Mouse (Mus musculus): ENCODE results near the gene Rps6kb2. TPM values are rescaled to one million over a fixed set of nuclear protein-coding genes. Genes with fewer than 3 reads are reported as not detected.

Rps6kb2 gene
- polyA plus RNA-seq, 1 experiment from 2014 or later = 51.6 TPM

GRCm38 (mm10) chr19:4147782-4148490, 15.2 kb downstream of the Rps6kb2 start:
- peak overlapping the region; percentile 84 for H3K4me3 ChIP-seq (ENCODE audit: low read length)
- peaks cover 15% of the 10 kb centered on the region for H3K36me3 ChIP-seq (ENCODE audit: control insufficient read depth, insufficient read depth, low read length)
- H3K9ac ChIP-seq (ENCODE audit: low read length) = peak overlapping the region; percentile 95
- no peaks in the 10 kb centered on the region for H3K27me3 ChIP-seq (ENCODE audit: control insufficient read depth, insufficient read depth, low read depth, low read length)
- H3K27ac ChIP-seq (ENCODE audit: low read length) = 0 out of 2 replicates have a peak overlapping the region, but pooled peaks have one; percentile 29
- no peaks in the 10 kb centered on the region for H3K9me3 ChIP-seq (ENCODE audit: control insufficient read depth, low read length)
- peak; percentile 4 for ATAC-seq (ENCODE audit: low read depth)
- peak overlapping the region; percentile 80 for H3K4me2 ChIP-seq (ENCODE audit: low read depth, low read length)
- 39% methylated on average over 9 of the region's 9 CpGs for WGBS
- peaks cover 16% of the 10 kb centered on the region for H3K4me1 ChIP-seq (replicated peaks; ENCODE audit: control insufficient read depth, insufficient read depth, low read length)

DNA sequence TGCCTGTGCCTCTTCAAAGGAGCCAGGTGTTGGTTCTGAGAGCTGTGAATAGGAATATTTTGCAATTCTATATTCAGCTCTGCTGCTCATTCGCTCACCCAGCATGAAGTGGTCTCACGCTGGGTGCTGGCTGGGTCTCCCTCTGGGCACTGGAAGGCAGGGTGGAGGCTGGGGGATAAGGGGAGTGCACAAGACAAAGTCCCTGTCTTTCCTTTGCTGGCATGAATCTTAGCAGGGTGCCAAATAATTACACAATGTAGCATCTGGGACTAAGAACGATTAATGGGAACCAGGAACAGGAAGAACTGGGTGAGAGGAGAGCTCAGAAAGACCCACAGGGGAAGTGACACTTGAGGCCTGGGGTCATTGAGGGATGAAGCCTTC, 16.1 kb downstream of the Rps6kb2 start:
- Histone ChIP-seq H3K36me3 (ENCODE audit: control insufficient read depth, insufficient read depth, low read length) (peaks cover 15% of the 10 kb centered on the region), H3K27me3 (ENCODE audit: control insufficient read depth, insufficient read depth, low read depth, low read length) (no peaks in the 10 kb centered on the region), H3K27ac (ENCODE audit: low read length) (no peak overlapping the region; the same call in 1 of the 2 replicates), H3K9me3 (ENCODE audit: control insufficient read depth, low read length) (no peaks in the 10 kb centered on the region), H3K9ac (ENCODE audit: low read length) (no peak overlapping the region), H3K4me1 (replicated peaks; ENCODE audit: control insufficient read depth, insufficient read depth, low read length) (peaks cover 16% of the 10 kb centered on the region), H3K4me2 (ENCODE audit: low read depth, low read length) (no peak overlapping the region), H3K4me3 (ENCODE audit: low read length) (no peak overlapping the region)
- 50% methylated on average over 3 of the region's 3 CpGs for WGBS
- no peak for ATAC-seq (ENCODE audit: low read depth)

DNA sequence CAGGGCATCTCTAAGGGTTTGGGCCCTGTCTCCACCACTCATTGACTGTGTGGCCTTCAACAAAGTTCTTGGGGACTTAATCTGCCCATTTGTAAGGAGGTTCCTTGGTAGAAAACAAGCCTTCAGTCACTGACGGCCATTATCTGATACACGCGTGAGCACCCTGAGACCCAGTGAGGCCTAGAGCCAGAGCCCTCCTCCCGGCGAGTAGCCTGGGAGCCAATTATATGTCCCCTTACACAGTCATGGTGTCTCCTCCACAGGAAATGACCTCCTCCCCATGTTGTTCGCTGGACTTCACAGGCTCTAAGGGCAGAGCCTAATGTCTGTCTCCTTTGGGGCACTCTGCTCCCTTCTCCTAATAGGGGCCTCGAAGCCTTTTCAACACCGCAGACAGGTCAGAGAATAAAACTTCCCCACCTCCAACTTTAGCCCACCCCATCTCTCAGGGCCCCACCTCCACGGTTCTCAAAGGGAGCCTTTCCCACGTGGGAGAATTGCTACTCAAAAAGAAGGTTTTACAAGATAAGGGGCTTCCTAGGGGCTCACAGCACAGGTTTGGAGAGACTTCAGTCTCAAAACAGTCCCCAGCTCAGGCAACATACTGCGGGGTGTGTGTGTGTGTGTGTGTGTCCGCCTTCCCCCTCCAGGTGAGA, 16.7 kb downstream of the Rps6kb2 start:
- H3K36me3 ChIP-seq (ENCODE audit: control insufficient read depth, insufficient read depth, low read length) = peaks cover 15% of the 10 kb centered on the region
- no peak for ATAC-seq (ENCODE audit: low read depth)
- 61% methylated on average over 12 of the region's 12 CpGs for WGBS

DNA sequence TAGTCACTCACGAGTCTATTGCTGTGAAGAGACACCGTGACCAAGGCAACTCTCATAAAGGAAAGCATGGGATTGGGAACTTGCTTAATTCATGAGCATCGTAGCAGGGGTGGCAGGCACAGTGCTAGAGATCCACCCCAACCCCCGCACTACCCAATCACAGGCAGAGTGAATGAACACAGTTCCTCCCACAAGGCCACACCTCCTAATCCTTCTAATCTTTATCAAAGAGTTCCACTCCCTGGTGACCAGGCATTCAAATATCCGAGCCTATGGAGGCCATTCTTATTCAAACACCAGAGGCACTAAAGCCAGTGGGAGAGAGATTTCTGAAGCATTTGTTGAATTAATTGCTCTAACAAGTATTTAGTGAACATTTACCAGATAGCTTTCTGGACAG, 17.2 kb downstream of the Rps6kb2 start:
- 88% methylated on average over 5 of the region's 5 CpGs for WGBS
- Histone ChIP-seq H3K27me3 (ENCODE audit: control insufficient read depth, insufficient read depth, low read depth, low read length) (no peaks in the 10 kb centered on the region), H3K4me3 (ENCODE audit: low read length) (no peak overlapping the region), H3K9me3 (ENCODE audit: control insufficient read depth, low read length) (no peaks in the 10 kb centered on the region), H3K4me2 (ENCODE audit: low read depth, low read length) (no peak overlapping the region), H3K27ac (ENCODE audit: low read length) (no peak overlapping the region), H3K9ac (ENCODE audit: low read length) (no peak overlapping the region), H3K36me3 (ENCODE audit: control insufficient read depth, insufficient read depth, low read length) (peaks cover 11% of the 10 kb centered on the region), H3K4me1 (replicated peaks; ENCODE audit: control insufficient read depth, insufficient read depth, low read length) (peaks cover 16% of the 10 kb centered on the region)
- ATAC-seq (ENCODE audit: low read depth) = no peak

More for the DNA sequence above, 16.7 kb downstream of the Rps6kb2 start:
- no peak overlapping the region for H3K4me3 ChIP-seq (ENCODE audit: low read length)
- no peak overlapping the region; the same call in 1 of the 2 replicates for H3K27ac ChIP-seq (ENCODE audit: low read length)
- H3K9me3 ChIP-seq (ENCODE audit: control insufficient read depth, low read length) = no peaks in the 10 kb centered on the region
- H3K4me2 ChIP-seq (ENCODE audit: low read depth, low read length) = no peak overlapping the region
- peaks cover 16% of the 10 kb centered on the region for H3K4me1 ChIP-seq (replicated peaks; ENCODE audit: control insufficient read depth, insufficient read depth, low read length)
- no peak overlapping the region for H3K9ac ChIP-seq (ENCODE audit: low read length)
- H3K27me3 ChIP-seq (ENCODE audit: control insufficient read depth, insufficient read depth, low read depth, low read length) = no peaks in the 10 kb centered on the region

DNA sequence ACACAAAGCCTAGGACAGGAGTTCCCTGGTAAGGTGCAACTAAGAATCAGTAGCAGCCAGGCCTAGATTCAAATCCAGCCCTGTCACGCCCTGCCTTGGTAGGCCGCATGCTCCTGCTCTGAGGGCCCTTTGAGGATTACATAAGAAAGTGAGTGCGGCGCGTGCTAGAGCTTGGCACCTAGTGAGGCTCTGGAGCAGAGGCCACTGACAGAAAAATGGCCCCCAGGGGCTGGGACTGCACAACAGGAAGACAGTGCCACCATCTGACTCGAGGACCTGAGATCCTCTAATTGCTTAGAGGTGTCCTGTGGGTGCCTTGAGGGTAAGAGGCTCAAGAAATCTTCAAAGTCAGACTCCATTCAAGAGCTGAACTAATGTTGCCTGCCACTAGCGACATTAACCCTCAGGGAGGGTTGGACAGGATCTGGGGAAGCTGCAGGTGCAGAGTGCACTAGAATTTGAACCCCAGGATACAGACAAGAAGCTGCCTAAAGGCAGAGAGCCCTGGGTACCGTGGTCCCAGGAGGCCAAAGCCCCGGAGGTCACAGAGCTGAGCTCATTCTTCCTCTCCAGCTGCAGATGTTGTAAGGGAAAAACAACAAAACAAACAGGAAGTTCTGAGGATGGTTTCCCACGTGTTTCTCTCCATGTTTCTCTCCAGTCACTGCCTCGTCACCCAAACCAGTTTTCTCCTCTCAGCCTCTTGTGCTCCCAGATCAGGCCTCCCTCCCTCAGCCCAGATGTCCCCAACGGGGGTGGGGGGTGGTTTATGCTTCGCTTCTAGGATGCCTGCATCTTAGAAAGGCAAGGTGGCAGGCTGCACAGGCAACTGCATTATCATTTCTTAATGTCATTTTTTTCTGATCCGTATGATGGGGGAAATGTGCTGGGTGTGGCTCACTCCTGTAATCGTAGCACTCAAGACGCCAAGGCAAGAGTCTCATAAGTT, 18.3 kb downstream of the Rps6kb2 start:
- H3K9ac ChIP-seq (ENCODE audit: low read length) = no peak overlapping the region
- peaks cover 14% of the 10 kb centered on the region for H3K4me1 ChIP-seq (replicated peaks; ENCODE audit: control insufficient read depth, insufficient read depth, low read length)
- H3K4me3 ChIP-seq (ENCODE audit: low read length) = no peak overlapping the region
- peaks cover under 1% of the 10 kb centered on the region; the same call in 1 of the 2 replicates for H3K36me3 ChIP-seq (ENCODE audit: control insufficient read depth, insufficient read depth, low read length)
- ATAC-seq (ENCODE audit: low read depth) = no peak
- no peak overlapping the region for H3K4me2 ChIP-seq (ENCODE audit: low read depth, low read length)
- H3K27ac ChIP-seq (ENCODE audit: low read length) = no peak overlapping the region
- 72% methylated on average over 16 of the region's 16 CpGs for WGBS
- H3K9me3 ChIP-seq (ENCODE audit: control insufficient read depth, low read length) = no peaks in the 10 kb centered on the region
- no peaks in the 10 kb centered on the region for H3K27me3 ChIP-seq (ENCODE audit: control insufficient read depth, insufficient read depth, low read depth, low read length)

GRCm38 (mm10) chr19:4143759-4144268, 19.3 kb downstream of the Rps6kb2 start, which contains the start of gene Cabp4:
Gene Cabp4, minus strand, starts transcription at chr19:4144033.
- H3K36me3 ChIP-seq (ENCODE audit: control insufficient read depth, insufficient read depth, low read length) = no peaks in the 10 kb centered on the region
- WGBS = 77% methylated on average over 7 of the region's 7 CpGs
- peaks cover 8% of the 10 kb centered on the region for H3K4me1 ChIP-seq (replicated peaks; ENCODE audit: control insufficient read depth, insufficient read depth, low read length)
- H3K4me2 ChIP-seq (ENCODE audit: low read depth, low read length) = no peak within 1 kb of the TSS
- H3K27ac ChIP-seq (ENCODE audit: low read length) = no peak within 1 kb of the TSS
- H3K27me3 ChIP-seq (ENCODE audit: control insufficient read depth, insufficient read depth, low read depth, low read length) = no peaks in the 10 kb centered on the region
- no peak within 1 kb of the TSS for H3K9ac ChIP-seq (ENCODE audit: low read length)
- ATAC-seq (ENCODE audit: low read depth) = no peak
- no peaks in the 10 kb centered on the region for H3K9me3 ChIP-seq (ENCODE audit: control insufficient read depth, low read length)
- H3K4me3 ChIP-seq (ENCODE audit: low read length) = no peak within 1 kb of the TSS

GRCm38 (mm10) chr19:4142416-4143173, 20.6 kb downstream of the Rps6kb2 start:
- no peak overlapping the region for H3K27ac ChIP-seq (ENCODE audit: low read length)
- H3K4me3 ChIP-seq (ENCODE audit: low read length) = no peak overlapping the region
- 83% methylated on average over 18 of the region's 18 CpGs for WGBS
- H3K4me1 ChIP-seq (replicated peaks; ENCODE audit: control insufficient read depth, insufficient read depth, low read length) = peaks cover 4% of the 10 kb centered on the region; the same call in 1 of the 2 replicates
- no peak for ATAC-seq (ENCODE audit: low read depth)
- no peaks in the 10 kb centered on the region for H3K9me3 ChIP-seq (ENCODE audit: control insufficient read depth, low read length)
- H3K36me3 ChIP-seq (ENCODE audit: control insufficient read depth, insufficient read depth, low read length) = no peaks in the 10 kb centered on the region
- H3K27me3 ChIP-seq (ENCODE audit: control insufficient read depth, insufficient read depth, low read depth, low read length) = no peaks in the 10 kb centered on the region
- H3K4me2 ChIP-seq (ENCODE audit: low read depth, low read length) = no peak overlapping the region
- no peak overlapping the region for H3K9ac ChIP-seq (ENCODE audit: low read length)

GRCm38 (mm10) chr19:4140147-4140546, 23.0 kb downstream of the Rps6kb2 start:
- Histone ChIP-seq H3K27me3 (ENCODE audit: control insufficient read depth, insufficient read depth, low read depth, low read length) (no peaks in the 10 kb centered on the region), H3K9me3 (ENCODE audit: control insufficient read depth, low read length) (no peaks in the 10 kb centered on the region), H3K4me2 (ENCODE audit: low read depth, low read length) (no peak overlapping the region), H3K4me3 (ENCODE audit: low read length) (no peak overlapping the region), H3K9ac (ENCODE audit: low read length) (no peak overlapping the region), H3K4me1 (replicated peaks; ENCODE audit: control insufficient read depth, insufficient read depth, low read length) (0 out of 2 replicates have a peak, but pooled peaks cover 4% of the 10 kb centered on the region), H3K36me3 (ENCODE audit: control insufficient read depth, insufficient read depth, low read length) (no peaks in the 10 kb centered on the region), H3K27ac (ENCODE audit: low read length) (no peak overlapping the region)
- no peak for ATAC-seq (ENCODE audit: low read depth)
- whole genome bisulfite sequencing = 79% methylated on average over 6 of the region's 6 CpGs

Measured in lung, embryonic 16.5 days (tissue).